Mouse (Mus musculus) forebrain, embryonic 14.5 days (tissue): ENCODE measurements around the gene Iqcn. TPM values are rescaled to one million over a fixed set of nuclear protein-coding genes. Genes with fewer than 3 reads are reported as not detected.

Experiments
- ATAC-seq: fragments of 200-750 bp; cut with Nextera tagmentation; 2 replicates; pipeline ENCODE4 v1.8.0; 2017; ENCODE audit warnings: mild to moderate bottlenecking, moderate library complexity
- DNase-seq: peaks from one replicate; pipeline ENCODE4 v3.0.0-alpha.2; 2015; ENCODE audit warnings: low spot score
- H3K27ac ChIP-seq: fragments of 300-500 bp; sonication (generic); 2 replicates; pipeline ENCODE4 v1.5.1; 2014; ENCODE audit warnings: low read depth, mild to moderate bottlenecking, control low read depth, low read length, moderate library complexity
- H3K27me3 ChIP-seq: fragments of 300-500 bp; sonication (generic); replicated peaks from 2 replicates; pipeline ENCODE4 v1.6.1; 2014; ENCODE audit warnings: low read length, control low read depth, mixed read lengths; ENCODE audit not compliant: control insufficient read depth, insufficient read depth
- H3K36me3 ChIP-seq: fragments of 300-500 bp; sonication (generic); 2 replicates; pipeline ENCODE4 v1.6.1; 2014; ENCODE audit warnings: low read length, control low read depth; ENCODE audit not compliant: control insufficient read depth, insufficient read depth
- H3K4me1 ChIP-seq: fragments of 300-500 bp; sonication (generic); 2 replicates; pipeline ENCODE4 v1.6.1; 2014; ENCODE audit warnings: antibody characterized with exemption, low read length, control low read depth; ENCODE audit not compliant: control insufficient read depth, insufficient read depth
- H3K4me2 ChIP-seq: fragments of 300-500 bp; sonication (generic); 2 replicates; pipeline ENCODE4 v1.6.1; 2014; ENCODE audit warnings: mild to moderate bottlenecking, control low read depth, low read length
- H3K4me3 ChIP-seq: fragments of 300-500 bp; sonication (generic); 2 replicates; pipeline ENCODE4 v1.5.1; 2014; ENCODE audit warnings: low read depth, low read length, control low read depth
- H3K9ac ChIP-seq: fragments of 300-500 bp; sonication (generic); 2 replicates; pipeline ENCODE4 v1.6.1; 2014; ENCODE audit warnings: mild to moderate bottlenecking, low read length, control low read depth, moderate library complexity
- H3K9me3 ChIP-seq: fragments of 300-500 bp; sonication (generic); replicated peaks from 2 replicates; pipeline ENCODE4 v1.6.1; 2016; ENCODE audit warnings: low read length, control low read depth, mixed read lengths; ENCODE audit not compliant: control insufficient read depth
- WGBS: fragments of 180-500 bp; shearing (Covaris S2); extraction: QIAGEN DNeasy Blood & Tissue Kit; methylation state at CpG from one replicate; pipeline ENCODE4 v1.1.7; 2014; 5-methylcytosine and 5-hydroxymethylcytosine counted together
- polyA plus RNA-seq: library from polyadenylated mRNA; unstranded; fragments of >200 nt; fragmentation: Nextera tagmentation; extraction: Ambion mirVana; gene quantifications from 2 replicates; pipeline ENCODE4 v1.2.1, GENCODE M21; 2014

Gene Iqcn
- polyA plus RNA-seq, 1 experiment from 2014 or later: 0.10 TPM

- Histone ChIP-seq H3K27me3 (peaks cover 23% of the 10 kb centered on the region), H3K36me3 (no peaks in the 10 kb centered on the region), H3K9ac (no peak overlapping the region), H3K9me3 (no peaks in the 10 kb centered on the region), H3K27ac (no peak overlapping the region), H3K4me1 (no peaks in the 10 kb centered on the region), H3K4me3 (no peak overlapping the region), H3K4me2 (no peak overlapping the region)
- WGBS: 81% methylated on average over 19 of the region's 19 CpGs
- DNase-seq (no peak), ATAC-seq (no peak)
Observed at GRCm38 (mm10) chr8:70749097-70749674, 45.9 kb downstream of the Iqcn start.

GRCm38 (mm10) chr8:70750128-70750680 lies 46.9 kb downstream of the Iqcn start:
- no peaks in the 10 kb centered on the region for H3K9me3 ChIP-seq
- no peaks in the 10 kb centered on the region for H3K36me3 ChIP-seq
- 0 out of 2 replicates have a peak, but pooled peaks cover 1% of the 10 kb centered on the region for H3K4me1 ChIP-seq
- no peak for ATAC-seq
- no peak for DNase-seq
- no peak overlapping the region for H3K27ac ChIP-seq
- peaks cover 13% of the 10 kb centered on the region for H3K27me3 ChIP-seq
- H3K4me2 ChIP-seq: no peak overlapping the region
- no peak overlapping the region for H3K9ac ChIP-seq
- 88% methylated on average over 13 of the region's 13 CpGs for WGBS
- no peak overlapping the region for H3K4me3 ChIP-seq

- Histone ChIP-seq H3K4me1 (peaks cover 12% of the 10 kb centered on the region; the same call in 1 of the 2 replicates), H3K9me3 (no peaks in the 10 kb centered on the region), H3K36me3 (peaks cover 13% of the 10 kb centered on the region), H3K9ac (no peak overlapping the region), H3K4me3 (no peak overlapping the region), H3K27me3 (peaks cover 1% of the 10 kb centered on the region; the same call in 1 of the 2 replicates), H3K27ac (no peak overlapping the region), H3K4me2 (no peak overlapping the region)
- DNase-seq (peak; percentile 77), ATAC-seq (no peak)
- 43% methylated on average over 11 of the region's 11 CpGs for WGBS
Observed at GRCm38 (mm10) chr8:70752000-70752764, 48.9 kb downstream of the Iqcn start.

- Histone ChIP-seq H3K4me2 (no peak overlapping the region), H3K27ac (no peak overlapping the region), H3K9ac (no peak overlapping the region), H3K27me3 (no peaks in the 10 kb centered on the region), H3K4me1 (peaks cover 14% of the 10 kb centered on the region; the same call in 1 of the 2 replicates), H3K4me3 (no peak overlapping the region), H3K9me3 (no peaks in the 10 kb centered on the region), H3K36me3 (peaks cover 22% of the 10 kb centered on the region)
- 36% methylated on average over 21 of the region's 21 CpGs for WGBS
- ATAC-seq (no peak), DNase-seq (no peak)
Observed at GRCm38 (mm10) chr8:70753151-70753550, 49.9 kb downstream of the Iqcn start.

GRCm38 (mm10) chr8:70754043-70754870 lies 51.0 kb downstream of the Iqcn start, which contains the start of gene Rab3a:
TSS of gene Rab3a (plus strand) at chr8:70754679.
- peak; percentile 99 for DNase-seq
- 8% methylated on average over 37 of the region's 37 CpGs for WGBS
- peaks cover 14% of the 10 kb centered on the region for H3K4me1 ChIP-seq

GRCm38 (mm10) chr8:70754871-70755660 lies 51.8 kb downstream of the Iqcn start:
- peak overlapping the region; percentile 87 for H3K4me2 ChIP-seq
- ATAC-seq: peak; percentile 40
- peaks cover 22% of the 10 kb centered on the region for H3K4me1 ChIP-seq

More at GRCm38 (mm10) chr8:70754043-70754870, 51.0 kb downstream of the Iqcn start, which contains the start of gene Rab3a:
- H3K36me3 ChIP-seq: peaks cover 27% of the 10 kb centered on the region
- no peaks in the 10 kb centered on the region for H3K27me3 ChIP-seq
- ATAC-seq: peak; percentile 98
- no peaks in the 10 kb centered on the region for H3K9me3 ChIP-seq
- peak within 1 kb of the TSS; percentile 82 for H3K27ac ChIP-seq
- H3K4me2 ChIP-seq: peak within 1 kb of the TSS; percentile 87
- H3K4me3 ChIP-seq: peak within 1 kb of the TSS; percentile 62
- peak within 1 kb of the TSS; percentile 76 for H3K9ac ChIP-seq

GRCm38 (mm10) chr8:70755661-70756475 lies 52.6 kb downstream of the Iqcn start:
- no peak for DNase-seq
- H3K4me1 ChIP-seq: peaks cover 24% of the 10 kb centered on the region
- peaks cover 27% of the 10 kb centered on the region for H3K36me3 ChIP-seq
- H3K4me2 ChIP-seq: peak overlapping the region; percentile 87
- H3K4me3 ChIP-seq: peak overlapping the region; percentile 62
- peak overlapping the region; percentile 76 for H3K9ac ChIP-seq
- H3K27ac ChIP-seq: no peak overlapping the region
- no peak for ATAC-seq
- no peaks in the 10 kb centered on the region for H3K27me3 ChIP-seq
- H3K9me3 ChIP-seq: no peaks in the 10 kb centered on the region
- 83% methylated on average over 24 of the region's 24 CpGs for WGBS

More at GRCm38 (mm10) chr8:70754871-70755660, 51.8 kb downstream of the Iqcn start:
- WGBS: 15% methylated on average over 48 of the region's 50 CpGs
- Histone ChIP-seq H3K27me3 (no peaks in the 10 kb centered on the region), H3K9ac (peak overlapping the region; percentile 76), H3K27ac (peak overlapping the region; percentile 82), H3K4me3 (peak overlapping the region; percentile 62), H3K9me3 (no peaks in the 10 kb centered on the region), H3K36me3 (peaks cover 27% of the 10 kb centered on the region)
- DNase-seq: peak; percentile 68
